Mouse (Mus musculus) liver, adult 2 months (tissue): Measurements from ENCODE around the gene Xpo4. TPM values are rescaled to one million over a fixed set of nuclear protein-coding genes. Genes with fewer than 3 reads are reported as not detected.

Source experiments
- DNase-seq: peaks from one replicate; pipeline ENCODE4 v3.0.0-alpha.2; 2011; ENCODE audit warnings: low read depth, low spot score; ENCODE audit errors: extremely low read depth
- H3K27ac ChIP-seq: fragments of 200-500 bp; replicated peaks from 2 replicates; pipeline ENCODE4 v1.5.1; 2012; ENCODE audit warnings: low read depth, mild to moderate bottlenecking, control low read depth, inconsistent platforms, low read length; ENCODE audit not compliant: insufficient read depth
- H3K27me3 ChIP-seq: fragments of 200-500 bp; 2 replicates; pipeline ENCODE4 v1.6.1; 2012; ENCODE audit warnings: mild to moderate bottlenecking, moderate library complexity, low read length, inconsistent platforms; ENCODE audit not compliant: control insufficient read depth, insufficient read depth
- H3K36me3 ChIP-seq: fragments of 200-500 bp; 2 replicates; pipeline ENCODE4 v1.6.1; 2012; ENCODE audit warnings: low read length, inconsistent platforms; ENCODE audit not compliant: control insufficient read depth, insufficient read depth
- H3K4me1 ChIP-seq: fragments of 200-500 bp; 2 replicates; pipeline ENCODE4 v1.6.1; 2011; ENCODE audit warnings: low read length; ENCODE audit not compliant: control insufficient read depth, insufficient read depth
- H3K4me3 ChIP-seq: fragments of 200-500 bp; 2 replicates; pipeline ENCODE4 v1.5.1; 2011; ENCODE audit warnings: low read depth, mild to moderate bottlenecking, control low read depth, low read length, moderate library complexity; ENCODE audit not compliant: insufficient read depth
- H3K79me2 ChIP-seq: fragments of 200-500 bp; 2 replicates; pipeline ENCODE4 v1.6.1; 2012; ENCODE audit warnings: inconsistent platforms, mild to moderate bottlenecking, low read length, moderate library complexity; ENCODE audit not compliant: control insufficient read depth, insufficient read depth
- H3K9ac ChIP-seq: fragments of 200-500 bp; 2 replicates; pipeline ENCODE4 v1.6.1; 2012; ENCODE audit warnings: low read depth, mild to moderate bottlenecking, control low read depth, inconsistent platforms, low read length
- CTCF ChIP-seq: fragments of 200-500 bp; IDR thresholded peaks from 2 replicates; pipeline ENCODE4 v1.5.1; 2011; ENCODE audit warnings: low read depth, low read length, control low read depth
- POLR2A ChIP-seq: fragments of 200-500 bp; IDR thresholded peaks from 2 replicates; pipeline ENCODE4 v1.6.1; 2011; ENCODE audit warnings: low read length, control low read depth; ENCODE audit not compliant: insufficient read depth; ENCODE audit errors: extremely low read depth
- WGBS: fragments of 180-500 bp; shearing (Covaris S2); methylation state at CpG from one replicate; pipeline ENCODE4 v1.1.7; 2018; 5-methylcytosine and 5-hydroxymethylcytosine counted together
- polyA plus RNA-seq: library from polyadenylated mRNA; depleted of rRNA; stranded (reverse); fragments of >200 nt; gene quantifications from 2 replicates; pipeline ENCODE4 v1.2.3, GENCODE M21; 2012
- total RNA-seq: library from RNA; depleted of rRNA; stranded (reverse); fragments of >200 nt; gene quantifications from 2 replicates; pipeline ENCODE4 v1.2.3, GENCODE M21; 2014

Xpo4 gene
- total and polyA plus RNA-seq, 2 experiments: 1.6 to 8.1 TPM

DNA sequence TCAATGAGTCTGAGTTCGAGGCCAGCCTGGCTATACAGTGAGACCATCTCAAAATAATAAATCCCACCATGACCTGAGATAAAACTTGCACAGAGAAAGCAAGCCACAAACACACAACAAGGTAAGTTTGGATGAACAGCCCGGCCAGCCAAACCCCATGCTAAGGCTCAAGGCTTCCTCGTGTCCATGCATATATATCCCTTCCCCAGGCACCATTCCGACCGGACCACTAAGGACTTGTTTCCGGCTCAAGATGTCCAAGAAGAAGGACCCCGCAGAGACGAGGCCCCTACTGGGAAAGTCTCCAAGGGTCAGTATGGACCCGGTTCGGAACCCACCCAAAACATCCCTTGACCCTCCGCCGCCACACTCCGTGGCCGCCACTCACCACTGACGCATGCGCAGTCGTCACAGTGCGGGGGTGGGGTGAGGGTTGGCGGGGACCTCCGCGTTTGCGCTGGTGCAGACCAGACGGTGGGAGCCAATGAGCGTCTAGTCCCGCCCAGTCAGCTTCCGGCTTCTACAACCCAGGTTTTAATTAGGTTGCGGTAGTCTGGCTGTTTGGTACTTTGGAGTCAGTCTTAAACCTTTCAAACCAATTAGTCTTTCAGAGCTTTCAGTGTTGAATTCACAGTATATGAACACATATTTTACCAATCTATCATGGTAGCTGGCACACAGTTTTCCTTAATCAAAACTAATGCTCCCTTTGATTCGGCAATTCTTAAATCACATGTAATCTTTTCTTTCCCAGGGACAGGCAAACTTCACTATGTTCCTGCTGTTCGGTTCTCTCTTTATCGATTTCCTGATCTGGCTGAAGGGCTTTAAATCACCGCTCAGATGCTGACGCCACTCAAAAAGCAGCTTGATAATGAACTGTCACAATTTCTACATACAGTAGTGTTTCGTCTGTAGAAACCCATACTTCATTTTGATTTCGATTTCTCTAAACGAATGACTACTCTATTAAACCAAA lies 93.8 kb downstream of the Xpo4 start, which contains the start of gene Eef1akmt1:
Gene Eef1akmt1, minus strand, starts transcription at position 458 of the 979 bp plus-strand sequence.
- DNase-seq: peak; percentile 92
- 4% methylated on average over 35 of the region's 35 CpGs for whole genome bisulfite sequencing

DNA sequence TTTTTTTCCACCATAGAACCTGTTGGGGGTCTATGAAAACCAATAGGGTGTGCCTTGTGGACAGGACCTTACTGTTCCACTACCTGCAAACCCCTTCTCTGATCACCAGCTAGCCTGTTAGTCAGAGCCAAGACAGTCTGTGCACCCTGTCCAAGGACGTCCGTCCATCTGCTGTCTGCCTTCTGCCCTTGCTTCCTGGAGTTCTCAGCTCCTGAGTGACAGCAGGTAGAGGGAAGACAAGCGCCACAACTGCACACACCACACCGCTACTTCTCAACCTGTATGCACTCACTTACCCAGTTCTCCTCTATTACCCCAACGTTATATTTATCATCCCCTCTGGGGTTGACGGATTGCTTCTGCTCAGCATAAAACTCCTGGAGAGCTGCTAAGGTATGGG lies 99.6 kb downstream of the Xpo4 start:
- no peak for DNase-seq
- H3K36me3 ChIP-seq: peaks cover 4% of the 10 kb centered on the region; the same call in 1 of the 2 replicates
- H3K4me1 ChIP-seq: peaks cover 6% of the 10 kb centered on the region; the same call in 1 of the 2 replicates
- no peaks in the 10 kb centered on the region for H3K79me2 ChIP-seq
- H3K27me3 ChIP-seq: no peaks in the 10 kb centered on the region
- no peak overlapping the region for H3K27ac ChIP-seq
- H3K9ac ChIP-seq: no peak overlapping the region
- 92% methylated on average over 6 of the region's 6 CpGs for WGBS
- no peak for TF ChIP-seq CTCF
- no peak for TF ChIP-seq POLR2A
- no peak overlapping the region for H3K4me3 ChIP-seq

More for the DNA sequence above, 93.8 kb downstream of the Xpo4 start, which contains the start of gene Eef1akmt1:
- Histone ChIP-seq H3K27ac (peak within 1 kb of the TSS; percentile 58), H3K4me1 (peaks cover 11% of the 10 kb centered on the region; the same call in 1 of the 2 replicates), H3K4me3 (peak within 1 kb of the TSS; percentile 68), H3K79me2 (no peaks in the 10 kb centered on the region), H3K9ac (peak within 1 kb of the TSS; percentile 70), H3K36me3 (no peaks in the 10 kb centered on the region; the same call in 1 of the 2 replicates), H3K27me3 (no peaks in the 10 kb centered on the region)
- no peak for TF ChIP-seq CTCF
- peak; percentile 74 for TF ChIP-seq POLR2A

DNA sequence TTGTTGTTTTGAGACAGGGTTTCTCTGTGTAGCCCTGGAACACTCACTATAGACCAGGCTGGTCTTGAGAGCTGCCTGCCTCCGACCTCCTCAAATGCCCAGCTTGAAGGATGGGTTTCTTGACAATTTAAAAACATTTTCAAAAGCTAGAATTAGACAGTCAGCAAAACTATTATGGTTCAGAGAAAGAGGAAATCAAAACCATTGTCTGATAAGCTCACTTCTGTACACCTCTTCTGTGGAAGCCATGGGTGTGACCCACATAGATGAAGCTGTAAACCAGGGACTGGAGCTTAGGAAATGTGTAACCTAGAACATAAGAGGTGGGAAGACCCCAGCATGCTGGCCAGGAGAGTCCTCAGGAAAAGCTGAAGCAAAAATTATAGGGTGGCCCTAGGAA lies 108.3 kb downstream of the Xpo4 start:
- no peaks in the 10 kb centered on the region for H3K79me2 ChIP-seq
- DNase-seq: no peak
- H3K9ac ChIP-seq: no peak overlapping the region
- H3K27me3 ChIP-seq: no peaks in the 10 kb centered on the region
- H3K36me3 ChIP-seq: no peaks in the 10 kb centered on the region; the same call in 1 of the 2 replicates
- H3K4me3 ChIP-seq: no peak overlapping the region
- no peaks in the 10 kb centered on the region for H3K4me1 ChIP-seq
- TF ChIP-seq POLR2A (no peak), CTCF (no peak)
- 97% methylated on average over 1 of the region's 1 CpGs for WGBS
- H3K27ac ChIP-seq: no peak overlapping the region

DNA sequence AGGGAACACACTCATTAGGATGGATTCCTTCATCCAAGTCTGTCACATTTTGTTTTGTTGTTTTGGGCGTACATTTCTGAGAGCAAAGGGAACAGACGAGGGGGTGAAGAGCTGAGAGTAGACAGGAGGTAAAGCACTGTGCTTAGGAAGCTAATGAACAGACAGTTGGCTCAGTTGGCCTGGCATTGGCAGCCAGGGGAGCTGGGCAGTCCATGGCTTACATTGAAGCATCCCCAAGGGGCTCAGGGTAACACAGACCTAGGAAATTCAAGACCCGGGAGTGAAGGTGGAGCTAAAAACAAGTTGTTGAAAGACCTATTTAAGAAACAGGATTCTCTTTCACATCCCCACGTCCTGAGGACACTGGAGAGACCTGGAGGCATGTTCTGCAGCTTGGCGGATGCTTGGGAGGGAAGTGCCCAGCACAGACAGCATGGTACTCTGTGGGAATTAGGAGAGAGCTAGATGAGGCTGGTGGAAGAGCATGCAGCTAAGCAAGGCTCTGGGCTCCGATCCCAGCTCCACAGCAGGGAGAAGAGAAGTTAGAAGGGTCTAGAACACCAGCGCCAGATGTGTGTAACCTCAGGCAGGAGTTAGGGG lies 109.7 kb downstream of the Xpo4 start:
- Histone ChIP-seq H3K36me3 (no peaks in the 10 kb centered on the region; the same call in 1 of the 2 replicates), H3K27me3 (no peaks in the 10 kb centered on the region), H3K4me3 (no peak overlapping the region), H3K9ac (no peak overlapping the region), H3K4me1 (no peaks in the 10 kb centered on the region), H3K27ac (no peak overlapping the region), H3K79me2 (no peaks in the 10 kb centered on the region)
- no peak for DNase-seq
- TF ChIP-seq CTCF (no peak), POLR2A (no peak)
- 97% methylated on average over 7 of the region's 7 CpGs for WGBS

DNA sequence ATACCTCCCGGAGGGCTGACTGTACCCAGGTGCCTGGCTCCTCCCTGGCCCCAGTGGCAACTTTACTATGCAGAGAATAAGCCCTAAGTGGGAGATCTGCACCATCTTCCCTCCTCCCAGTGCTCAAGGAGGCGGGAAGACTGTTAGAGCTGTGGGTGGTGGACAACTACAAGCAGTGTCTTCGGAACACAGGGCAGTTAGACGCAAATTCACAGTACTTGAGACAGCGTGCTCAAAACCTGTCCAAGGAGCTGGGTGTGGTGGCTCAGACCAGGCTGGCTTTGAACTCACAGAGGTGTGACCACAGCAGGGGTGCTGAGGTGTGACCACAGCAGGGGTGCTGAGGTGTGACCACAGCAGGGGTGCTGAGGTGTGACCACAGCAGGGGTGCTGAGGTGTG lies 110.8 kb downstream of the Xpo4 start:
- Histone ChIP-seq H3K27me3 (no peaks in the 10 kb centered on the region), H3K36me3 (no peaks in the 10 kb centered on the region; the same call in 1 of the 2 replicates), H3K79me2 (no peaks in the 10 kb centered on the region), H3K27ac (no peak overlapping the region), H3K4me1 (no peaks in the 10 kb centered on the region), H3K4me3 (no peak overlapping the region), H3K9ac (no peak overlapping the region)
- WGBS: 97% methylated on average over 5 of the region's 5 CpGs
- TF ChIP-seq POLR2A: no peak
- no peak for TF ChIP-seq CTCF
- no peak for DNase-seq
